Mouse (Mus musculus): ENCODE results near the gene Rftn2. TPM values are rescaled to one million over a fixed set of nuclear protein-coding genes. Genes with fewer than 3 reads are reported as not detected.
A peak's percentile ranks its signal among the peaks of the same experiment; 100 is the strongest.
"Not testable (repeated sequence)": the region's sequence is repeated elsewhere in the genome, so short reads cannot be mapped to it uniquely, and the experiment has no call there.

Gene Rftn2
- polyA plus RNA-seq, 1 experiment from 2014 or later = 8.4 TPM

DNA sequence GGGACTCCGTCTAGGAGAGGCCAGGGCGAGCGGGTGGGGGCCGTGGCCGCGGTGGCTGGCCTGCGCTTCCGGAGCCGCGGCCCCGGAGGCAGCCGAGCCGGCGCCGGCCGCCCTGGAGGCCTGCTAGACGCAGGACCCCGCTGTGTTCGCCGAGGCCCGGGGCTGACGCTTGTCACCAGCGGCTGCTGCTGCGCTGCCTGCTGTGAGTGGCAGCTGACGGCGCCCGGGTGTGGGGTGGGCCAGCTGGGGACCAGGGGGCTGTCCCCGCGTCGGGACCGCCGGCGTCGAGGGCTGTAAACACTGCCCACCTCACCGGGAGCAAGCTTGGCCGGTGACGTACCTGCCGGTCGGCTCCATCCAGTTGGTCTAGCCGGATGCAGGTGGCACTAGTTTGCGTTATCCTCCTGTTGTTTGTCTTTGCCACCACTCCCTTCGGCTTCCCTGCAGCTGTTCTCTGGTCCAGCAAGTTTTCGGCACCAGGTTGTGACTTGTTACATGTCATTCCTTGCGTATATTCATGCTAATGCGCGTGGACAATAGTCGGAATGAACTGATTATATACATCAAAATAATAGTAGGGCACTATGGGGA is 95.1 kb downstream of the Rftn2 start:
- Histone ChIP-seq H3K4me1 (peaks cover 16% of the 10 kb centered on the region), H3K36me3 (peaks cover 15% of the 10 kb centered on the region), H3K27me3 (no peaks in the 10 kb centered on the region), H3K9ac (peak overlapping the region; percentile 98), H3K27ac (peak overlapping the region; percentile 99), H3K9me3 (replicated peaks) (no peaks in the 10 kb centered on the region), H3K4me2 (peak overlapping the region; percentile 67), H3K4me3 (replicated peaks) (peak overlapping the region; percentile 99)
- ATAC-seq (replicated peaks; ENCODE audit: low FRiP score) = peak; percentile 92
- under 1% methylated on average over 44 of the region's 47 CpGs for WGBS

DNA sequence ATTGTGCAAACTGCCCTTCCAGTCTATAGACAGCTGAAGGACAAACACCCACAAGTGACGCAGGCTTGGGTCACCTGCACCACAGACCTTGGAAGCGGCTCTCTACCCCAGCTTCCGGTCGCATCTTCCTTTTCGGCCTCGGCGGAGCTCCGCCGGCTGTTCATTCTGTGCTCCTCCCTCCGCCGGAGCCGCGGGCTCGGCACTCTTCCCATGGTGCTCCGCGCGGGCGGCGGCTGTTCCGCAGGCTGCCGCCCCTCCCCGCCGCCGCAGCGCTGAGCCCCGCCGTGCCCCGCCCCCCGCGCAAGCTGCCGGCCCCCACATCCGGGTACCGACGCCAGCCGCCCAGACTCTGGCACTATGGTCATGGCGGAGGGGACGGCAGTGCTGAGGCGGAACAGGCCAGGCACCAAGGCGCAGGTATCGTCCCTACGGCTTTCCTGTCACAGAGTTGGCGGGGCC is 95.6 kb downstream of the Rftn2 start, which contains the start of gene Mob4:
TSS of gene Mob4 (plus strand) at position 289 of the 459 bp plus-strand sequence.
- Histone ChIP-seq H3K4me1 (peaks cover 16% of the 10 kb centered on the region), H3K9me3 (replicated peaks) (no peaks in the 10 kb centered on the region), H3K4me3 (replicated peaks) (peak within 1 kb of the TSS; percentile 99), H3K9ac (peak within 1 kb of the TSS; percentile 98), H3K27ac (peak within 1 kb of the TSS; percentile 99), H3K27me3 (no peaks in the 10 kb centered on the region), H3K4me2 (peak within 1 kb of the TSS; percentile 67), H3K36me3 (peaks cover 15% of the 10 kb centered on the region)
- ATAC-seq (replicated peaks; ENCODE audit: low FRiP score) = peak; percentile 97
- under 1% methylated on average over 41 of the region's 42 CpGs for WGBS

DNA sequence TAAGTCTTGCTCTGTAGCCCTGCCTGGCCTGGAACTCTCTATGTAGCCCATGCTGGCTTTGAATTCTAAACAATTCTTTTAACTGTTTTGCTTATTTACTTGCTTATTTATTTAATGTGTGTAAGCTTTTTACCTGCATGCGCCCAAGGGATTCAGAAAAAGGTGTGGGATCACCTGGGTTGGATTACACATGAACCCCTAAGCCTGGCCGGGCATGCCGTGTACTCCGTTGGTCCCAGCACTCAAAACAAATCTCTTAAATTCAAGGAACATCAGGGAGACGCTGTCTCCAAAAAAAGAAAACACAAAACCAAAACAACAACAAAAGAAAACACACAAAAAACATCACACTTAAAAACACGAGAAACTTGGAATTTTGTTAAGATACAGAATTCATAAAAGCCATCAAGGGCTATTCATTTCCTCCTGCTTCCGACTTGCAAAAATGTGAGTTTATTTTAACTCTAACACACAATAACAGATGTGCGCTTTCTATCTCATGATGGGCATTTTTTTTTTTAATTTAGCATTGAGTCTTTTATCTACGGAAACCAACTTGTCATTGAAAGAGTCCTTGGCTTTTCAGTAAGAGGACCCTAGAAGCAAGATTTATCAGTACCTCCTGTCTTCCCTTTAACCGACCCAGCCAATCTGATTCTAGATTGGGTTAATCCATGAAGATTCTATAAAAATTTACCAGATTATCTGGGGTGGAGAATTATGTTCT is 96.2 kb downstream of the Rftn2 start:
- peaks cover 16% of the 10 kb centered on the region for H3K4me1 ChIP-seq
- H3K27me3 ChIP-seq = no peaks in the 10 kb centered on the region
- ATAC-seq (replicated peaks; ENCODE audit: low FRiP score) = no peak
- H3K9ac ChIP-seq = peak overlapping the region; percentile 45
- H3K9me3 ChIP-seq (replicated peaks) = no peaks in the 10 kb centered on the region
- peaks cover 9% of the 10 kb centered on the region for H3K36me3 ChIP-seq
- peak overlapping the region; percentile 99 for H3K27ac ChIP-seq
- peak overlapping the region; percentile 67 for H3K4me2 ChIP-seq
- 64% methylated on average over 10 of the region's 10 CpGs for WGBS
- peak overlapping the region; percentile 99 for H3K4me3 ChIP-seq (replicated peaks)

DNA sequence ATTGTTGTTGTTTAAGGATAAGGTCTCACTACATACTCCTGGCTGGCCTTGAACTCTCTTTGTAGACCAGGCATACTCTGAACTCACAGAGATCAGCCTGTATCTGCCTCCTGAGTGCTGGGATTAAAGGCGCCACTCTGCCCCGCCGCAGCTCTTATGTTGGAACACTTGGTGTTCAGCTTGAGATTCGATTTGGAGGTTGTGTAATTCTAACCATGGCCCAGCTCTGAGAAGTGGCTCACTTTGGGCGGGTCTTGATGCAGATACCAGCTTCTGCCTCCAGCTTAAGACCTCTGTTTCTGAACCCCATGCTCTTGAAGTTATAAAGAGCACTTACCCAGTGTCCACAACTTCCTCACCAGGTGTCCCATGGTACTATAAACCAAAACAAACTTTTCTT is 96.9 kb downstream of the Rftn2 start:
- Histone ChIP-seq H3K27ac (no peak overlapping the region), H3K4me1 (peaks cover 16% of the 10 kb centered on the region), H3K36me3 (peaks cover 6% of the 10 kb centered on the region), H3K9me3 (replicated peaks) (no peaks in the 10 kb centered on the region), H3K27me3 (no peaks in the 10 kb centered on the region), H3K4me3 (replicated peaks) (no peak overlapping the region), H3K9ac (no peak overlapping the region), H3K4me2 (no peak overlapping the region)
- 96% methylated on average over 5 of the region's 5 CpGs for WGBS
- ATAC-seq (replicated peaks; ENCODE audit: low FRiP score) = no peak

DNA sequence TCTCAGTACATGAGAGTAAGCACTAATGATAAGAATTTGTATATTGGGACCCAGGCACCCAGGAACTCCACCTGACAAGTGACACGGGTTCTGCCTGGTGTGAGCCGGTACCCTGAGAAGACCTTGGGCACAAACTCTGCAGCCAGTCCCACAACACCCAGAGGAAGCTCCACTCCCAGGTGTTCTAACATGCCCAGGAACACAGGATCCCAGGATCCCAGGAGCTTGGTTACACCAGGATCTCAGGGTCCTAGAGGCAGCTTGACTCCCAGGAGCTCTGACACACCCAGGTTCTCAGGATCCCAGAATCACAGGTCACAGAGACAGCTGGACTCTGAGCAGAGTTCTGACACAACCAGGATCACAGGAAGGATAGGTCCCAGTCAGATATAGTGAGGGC is 102.4 kb downstream of the Rftn2 start:
- H3K4me1 ChIP-seq; H3K27me3 ChIP-seq; ATAC-seq (replicated peaks; ENCODE audit: low FRiP score); H3K9ac ChIP-seq; H3K9me3 ChIP-seq (replicated peaks); H3K27ac ChIP-seq; H3K36me3 ChIP-seq; H3K4me3 ChIP-seq (replicated peaks); H3K4me2 ChIP-seq: not testable (repeated sequence)
- 97% methylated on average over 2 of the region's 2 CpGs for WGBS

DNA sequence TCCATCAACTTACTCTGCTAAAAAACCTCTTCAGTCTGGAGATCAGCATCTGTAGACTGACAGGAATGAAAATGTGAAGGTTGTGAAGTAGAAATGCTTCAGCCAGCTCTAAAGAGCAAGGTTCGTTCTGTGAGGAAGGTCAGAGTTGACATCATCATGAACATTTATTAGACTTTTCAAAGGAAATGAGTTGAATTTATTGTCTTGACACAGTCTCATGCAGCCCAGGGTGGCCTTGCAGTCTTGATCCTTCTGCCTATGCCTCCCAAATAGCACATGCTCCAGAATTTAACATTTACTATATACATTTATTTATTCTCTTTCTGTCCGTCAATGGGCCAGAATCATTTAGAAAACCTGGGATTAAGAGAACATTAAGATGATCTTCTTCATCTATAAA is 103.0 kb downstream of the Rftn2 start:
- WGBS = 76% methylated on average over 2 of the region's 2 CpGs
- no peak overlapping the region for H3K4me2 ChIP-seq
- no peak for ATAC-seq (replicated peaks; ENCODE audit: low FRiP score)
- no peaks in the 10 kb centered on the region for H3K9me3 ChIP-seq (replicated peaks)
- H3K9ac ChIP-seq = no peak overlapping the region
- H3K4me1 ChIP-seq = no peaks in the 10 kb centered on the region
- H3K4me3 ChIP-seq (replicated peaks) = no peak overlapping the region
- H3K36me3 ChIP-seq = no peaks in the 10 kb centered on the region
- no peak overlapping the region for H3K27ac ChIP-seq
- H3K27me3 ChIP-seq = no peaks in the 10 kb centered on the region

DNA sequence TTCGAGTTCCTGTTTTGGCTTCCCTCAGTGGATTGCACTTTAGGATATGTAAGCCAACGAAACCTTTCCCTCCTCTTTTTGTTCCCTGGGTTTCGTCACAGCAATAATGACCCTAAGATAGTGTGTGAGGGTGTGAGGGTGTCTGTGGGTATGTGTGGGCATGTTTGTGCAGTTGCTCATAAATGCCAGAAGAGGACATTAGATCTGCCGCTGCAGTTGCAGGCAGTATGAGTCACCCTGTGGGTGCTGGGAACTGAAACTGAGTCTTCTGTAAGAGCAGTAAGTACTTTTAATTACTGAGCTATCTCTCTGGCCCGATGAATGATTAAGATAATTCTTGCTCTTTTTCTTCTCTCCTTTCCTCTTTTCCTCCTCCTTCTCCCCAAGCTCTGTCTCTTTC is 103.5 kb downstream of the Rftn2 start:
- H3K4me1 ChIP-seq = no peaks in the 10 kb centered on the region
- H3K9ac ChIP-seq = no peak overlapping the region
- no peak overlapping the region for H3K4me2 ChIP-seq
- H3K9me3 ChIP-seq (replicated peaks) = no peaks in the 10 kb centered on the region
- H3K27ac ChIP-seq = no peak overlapping the region
- no peaks in the 10 kb centered on the region for H3K27me3 ChIP-seq
- H3K4me3 ChIP-seq (replicated peaks) = no peak overlapping the region
- no peak for ATAC-seq (replicated peaks; ENCODE audit: low FRiP score)
- H3K36me3 ChIP-seq = no peaks in the 10 kb centered on the region
- 90% methylated on average over 5 of the region's 5 CpGs for WGBS

Other genes starting within 250 kb of the Rftn2 start
- gene Sf3b1, start 199.3 kb downstream of the Rftn2 start, polyA plus RNA-seq (2015; fragmentation: Nextera tagmentation; extraction: Ambion mirVana) = 301 and 326 TPM in 2 replicates
- 14.7 and 16.4 TPM in 2 replicates for gene Coq10b, start 174.0 kb downstream of the Rftn2 start, polyA plus RNA-seq (2015; fragmentation: Nextera tagmentation; extraction: Ambion mirVana)
- gene Hspe1, start 138.7 kb downstream of the Rftn2 start, polyA plus RNA-seq (2015; fragmentation: Nextera tagmentation; extraction: Ambion mirVana) = 501 and 586 TPM in 2 replicates
- gene Hspd1, start 138.5 kb downstream of the Rftn2 start, polyA plus RNA-seq (2015; fragmentation: Nextera tagmentation; extraction: Ambion mirVana) = 484 and 494 TPM in 2 replicates
- 143 and 146 TPM in 2 replicates for gene Mob4, start 95.6 kb downstream of the Rftn2 start, polyA plus RNA-seq (2015; fragmentation: Nextera tagmentation; extraction: Ambion mirVana)
- gene Mars2, start 10.4 kb upstream of the Rftn2 start, polyA plus RNA-seq (2015; fragmentation: Nextera tagmentation; extraction: Ambion mirVana) = 2.4 and 2.5 TPM in 2 replicates
- gene Boll, start 136.7 kb upstream of the Rftn2 start, polyA plus RNA-seq (2015; fragmentation: Nextera tagmentation; extraction: Ambion mirVana) = 0.30 TPM in 1 of 2 replicates, not detected in the other
- 4.8 and 5.5 TPM in 2 replicates for gene Plcl1, start 179.1 kb upstream of the Rftn2 start, polyA plus RNA-seq (2015; fragmentation: Nextera tagmentation; extraction: Ambion mirVana)

Data from kidney, embryonic 15.5 days (tissue).